Mouse (Mus musculus): ENCODE data around the gene Sbf2.
A peak's percentile ranks its signal among the peaks of the same experiment; 100 is the strongest.
"Not testable (repeated sequence)": the region's sequence is repeated elsewhere in the genome, so short reads cannot be mapped to it uniquely, and the experiment has no call there.

Gene Sbf2

DNA sequence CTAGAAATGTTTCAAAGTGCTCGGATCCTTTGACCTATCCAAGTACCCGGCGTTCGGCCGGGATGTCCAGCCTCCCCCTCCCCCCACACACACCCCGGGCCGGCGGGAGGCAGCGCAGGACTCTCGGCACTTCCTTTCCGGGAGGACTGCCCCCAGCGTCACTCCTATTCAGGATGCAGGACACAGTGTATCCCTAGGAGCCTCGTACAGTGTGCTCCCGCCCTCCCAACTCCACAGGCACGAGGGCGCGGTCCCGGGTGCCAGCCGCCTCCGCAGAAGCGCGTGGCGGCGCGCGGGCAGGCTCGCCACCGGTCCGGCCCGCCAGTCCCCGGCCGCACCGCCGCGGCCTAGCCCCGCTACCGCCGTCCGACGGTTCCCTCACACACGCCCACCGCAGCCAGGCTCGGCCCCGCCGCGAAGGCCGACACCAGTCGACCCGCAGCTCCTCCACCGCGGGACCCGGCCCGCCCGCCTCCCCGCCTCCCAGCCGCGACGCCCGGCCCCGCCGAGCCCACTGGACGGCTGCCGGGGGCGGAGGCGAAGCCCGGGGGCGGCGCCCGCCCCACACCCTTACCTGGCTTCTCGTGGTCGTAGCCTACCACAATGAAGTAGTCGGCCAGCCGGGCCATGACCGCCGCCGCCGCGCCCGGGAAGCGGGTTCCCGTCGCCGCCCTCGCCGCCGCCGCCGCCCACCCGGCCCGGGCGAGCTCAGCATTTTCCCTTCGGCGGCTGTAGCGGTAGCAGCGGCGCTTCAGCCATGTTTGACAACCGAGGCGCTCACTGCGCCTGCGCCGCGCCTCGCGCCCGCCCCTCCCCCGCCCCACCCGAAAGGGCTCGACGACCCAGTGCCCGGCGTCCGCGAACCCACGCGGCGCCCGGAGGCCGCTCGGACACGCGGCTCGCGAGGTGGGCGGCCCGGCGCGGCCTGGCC, at the start of gene Sbf2:
Gene Sbf2 (minus strand): TSS at position 790 of the 931 bp plus-strand sequence.
- peak; percentile 92 for DNase-seq (ENCODE audit: low spot score)

DNA sequence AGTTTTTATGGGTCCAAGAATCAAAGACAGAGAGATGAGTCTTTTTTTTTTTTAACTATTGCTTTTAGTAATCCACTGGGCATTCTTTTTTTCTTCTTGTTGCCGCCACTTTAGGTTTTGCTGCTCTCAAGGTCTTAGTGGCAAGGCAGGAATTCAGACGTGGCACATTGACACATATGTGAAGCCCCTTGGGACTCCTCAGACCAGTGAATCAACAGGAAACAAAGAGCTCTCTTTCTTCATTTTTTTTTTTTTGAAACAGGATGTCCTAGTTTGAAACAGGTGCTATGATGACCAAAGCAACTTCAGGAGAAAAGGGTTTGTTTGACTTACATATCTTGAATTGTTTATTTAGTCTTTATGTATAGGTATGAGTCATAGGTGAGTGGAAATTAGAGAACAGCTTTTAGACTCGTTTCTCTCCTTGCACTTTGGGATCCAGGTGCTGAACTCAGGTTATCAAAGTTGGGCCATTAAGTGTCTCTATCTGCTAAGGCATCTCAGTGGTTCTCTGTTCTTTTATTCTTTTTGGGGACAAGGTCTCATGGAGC, 43.7 kb upstream of the Sbf2 start:
- DNase-seq (ENCODE audit: low spot score), result no peak

- DNase-seq (ENCODE audit: low spot score), result no peak
These were observed 41.2 kb upstream of the Sbf2 start for GRCm38 (mm10) chr7:110655966-110656365.

DNA sequence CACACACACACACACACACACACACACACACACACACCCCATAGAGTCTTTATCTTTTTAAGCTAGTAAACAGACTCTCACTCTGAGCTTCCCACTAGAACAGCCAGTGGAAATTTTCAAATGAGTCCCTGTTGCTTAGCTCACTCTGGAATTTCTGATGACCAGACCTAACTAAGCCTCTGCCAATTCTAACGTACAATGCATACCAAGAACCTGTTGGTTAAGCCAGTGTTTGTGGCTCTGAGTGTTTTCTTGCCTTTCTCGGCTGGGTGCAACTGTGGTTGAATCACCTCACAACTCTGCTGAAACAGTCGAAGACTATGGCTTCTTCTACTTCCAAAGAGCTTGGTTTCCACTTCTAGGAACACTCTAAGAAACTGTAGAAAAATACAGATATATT, 40.5 kb upstream of the Sbf2 start:
- DNase-seq (ENCODE audit: low spot score), result no peak

DNA sequence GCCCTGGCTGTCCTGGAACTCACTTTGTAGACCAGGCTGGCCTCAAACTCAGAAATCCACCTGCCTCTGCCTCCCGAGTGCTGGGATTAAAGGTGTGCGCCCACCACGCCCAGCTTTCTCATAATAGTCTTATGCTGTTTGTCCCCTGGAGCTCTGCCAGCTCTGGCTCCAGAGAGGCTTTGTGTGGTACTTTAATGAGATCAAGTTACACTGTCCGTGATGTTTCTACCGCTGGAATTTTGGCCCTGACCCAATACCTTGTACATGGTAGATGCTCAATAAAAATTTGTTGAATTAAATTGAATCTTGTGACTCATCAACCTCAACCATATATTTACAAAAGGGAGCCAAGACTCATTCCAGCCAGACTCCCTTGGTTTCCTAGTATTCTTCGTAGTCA, 36.4 kb upstream of the Sbf2 start:
- no peak for DNase-seq (ENCODE audit: low spot score)

GRCm38 (mm10) chr7:110650491-110650890, 35.8 kb upstream of the Sbf2 start:
- peak; percentile 65 for DNase-seq (ENCODE audit: low spot score)

- no peak for DNase-seq (ENCODE audit: low spot score)
These were observed 34.6 kb upstream of the Sbf2 start for GRCm38 (mm10) chr7:110649133-110649987.

DNA sequence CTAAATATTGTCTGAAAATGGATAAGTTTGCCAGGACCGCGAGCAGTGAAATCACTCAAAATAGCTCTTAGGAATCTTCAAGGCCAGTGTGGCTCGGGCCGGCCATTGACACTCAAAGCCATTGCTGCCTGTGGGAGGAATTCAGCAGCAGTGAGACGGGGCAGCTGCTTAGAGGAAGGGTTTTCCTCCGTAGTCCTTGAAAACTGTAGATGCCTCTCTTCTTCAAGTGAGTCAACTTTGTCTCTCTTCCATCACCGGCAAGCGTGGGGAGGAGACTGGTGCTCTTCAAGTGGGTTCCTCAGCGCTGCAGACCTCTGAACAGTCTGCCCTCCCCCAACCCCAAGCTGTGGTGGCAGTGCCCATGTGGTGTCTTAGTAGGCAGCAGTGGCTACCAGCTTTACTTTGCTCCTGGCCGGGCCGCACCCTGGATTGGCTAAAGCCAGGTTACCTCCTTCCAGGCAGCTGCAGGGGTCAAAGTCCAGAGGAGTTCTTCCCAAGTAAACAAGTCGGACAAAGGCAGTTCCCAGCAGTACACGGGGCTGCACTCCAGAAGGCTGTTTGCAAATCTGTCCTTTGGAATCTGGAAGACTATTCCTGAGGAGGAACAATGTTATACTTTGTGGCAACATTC, 33.8 kb upstream of the Sbf2 start:
- DNase-seq (ENCODE audit: low spot score), result peak; percentile 87

DNA sequence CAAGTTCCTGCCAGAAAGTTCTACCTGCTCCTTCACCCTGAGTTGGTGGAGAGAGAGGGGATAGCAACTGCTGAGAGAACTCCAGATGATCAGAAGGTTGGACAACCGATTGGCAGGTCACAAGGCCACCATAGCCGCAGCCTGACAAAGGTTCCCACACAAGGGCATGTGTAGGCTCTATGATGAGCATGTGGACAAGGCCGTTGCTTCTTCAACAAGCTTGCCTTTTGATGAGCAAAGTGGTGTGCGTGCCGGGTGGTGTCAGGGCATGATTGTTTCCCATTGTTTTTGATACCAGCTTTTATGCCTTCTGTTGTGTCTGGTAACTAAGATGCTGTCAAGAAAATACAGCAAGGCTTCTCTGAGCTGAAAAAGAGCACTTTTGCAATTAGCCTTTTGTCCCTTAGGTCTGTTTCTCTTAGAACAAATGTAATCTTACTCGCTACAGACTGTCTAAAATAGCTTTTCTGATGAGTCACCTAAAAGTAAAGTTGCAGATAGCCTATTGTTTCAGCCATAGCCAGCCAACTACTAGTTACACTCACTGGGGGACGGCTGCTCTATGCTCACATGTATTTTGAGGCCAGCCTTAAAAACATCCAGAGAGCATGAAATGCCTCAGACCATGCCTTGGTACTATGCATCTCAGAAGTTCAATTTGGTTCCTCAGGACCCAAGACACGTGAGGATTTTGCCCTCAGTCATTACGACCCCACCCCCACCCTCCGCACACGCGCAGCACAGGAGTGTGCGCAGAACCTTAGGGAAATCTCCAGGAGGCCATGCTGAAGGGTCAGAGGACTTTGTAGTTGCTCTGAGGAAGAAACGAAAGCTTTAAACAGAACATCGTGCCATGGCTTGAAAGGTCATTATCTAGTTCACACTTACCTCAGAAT, 33.1 kb upstream of the Sbf2 start:
- peak; percentile 69 for DNase-seq (ENCODE audit: low spot score)

DNA sequence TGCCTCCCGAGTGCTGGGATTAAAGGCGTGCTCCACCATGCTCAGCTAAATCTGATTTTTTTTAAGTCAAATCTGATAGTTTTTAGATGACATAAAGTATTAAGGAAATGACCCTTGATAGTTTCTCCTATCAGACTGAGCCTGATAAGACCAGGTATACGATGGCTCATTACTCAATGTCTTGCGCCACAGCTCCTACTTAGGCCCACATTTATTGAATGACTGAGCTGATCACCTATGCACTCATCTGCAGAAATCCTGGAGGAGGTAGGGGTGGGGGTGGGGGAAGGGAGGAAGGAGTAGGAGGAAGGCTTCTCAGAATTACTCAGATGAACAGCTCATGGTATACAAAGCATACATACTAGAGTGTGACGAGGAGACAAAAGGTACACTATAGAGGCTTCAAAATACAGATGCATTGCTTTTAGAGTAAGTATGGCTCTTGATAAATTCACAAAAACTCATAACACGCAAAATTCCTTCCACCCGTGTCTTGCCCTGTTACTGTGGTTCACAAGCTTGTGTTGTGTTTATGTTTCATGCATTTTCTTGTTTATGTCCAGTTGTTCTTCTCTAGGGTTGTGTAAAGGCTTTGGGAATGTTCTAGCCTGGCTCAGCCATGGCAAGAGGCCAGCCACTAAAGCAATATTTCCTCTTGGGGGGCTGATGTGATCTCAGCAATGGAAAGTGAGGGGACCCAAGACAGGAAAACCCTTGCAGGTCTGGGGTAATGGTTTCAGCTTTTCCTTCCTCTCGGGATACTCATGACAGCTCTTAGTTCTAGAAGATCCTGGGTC, 32.1 kb upstream of the Sbf2 start:
- DNase-seq (ENCODE audit: low spot score), result no peak

DNA sequence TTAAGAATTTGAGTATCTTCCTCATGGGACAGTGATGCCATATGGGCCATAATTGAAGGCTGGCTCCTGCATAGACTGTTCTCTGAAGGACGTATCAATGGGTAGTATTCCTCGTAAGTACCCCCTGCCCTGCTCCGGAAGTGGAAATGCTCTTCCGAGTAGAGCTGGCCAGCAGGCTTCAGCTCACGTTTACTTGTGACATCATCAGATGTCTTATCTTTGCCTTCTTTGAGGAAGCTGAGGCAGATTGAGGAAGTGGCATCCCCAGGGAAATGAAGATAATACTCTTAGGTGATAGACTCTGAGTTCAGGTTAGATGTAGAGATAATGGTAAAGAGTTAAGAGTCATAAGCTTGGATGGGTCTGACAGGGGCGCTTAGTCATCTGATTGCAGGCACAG, 31.1 kb upstream of the Sbf2 start:
- no peak for DNase-seq (ENCODE audit: low spot score)

GRCm38 (mm10) chr7:110645311-110645710, 30.6 kb upstream of the Sbf2 start:
- DNase-seq (ENCODE audit: low spot score), result peak; percentile 54

- DNase-seq (ENCODE audit: low spot score), result not testable (repeated sequence)
These were observed 25.2 kb upstream of the Sbf2 start for GRCm38 (mm10) chr7:110639958-110640357.

DNA sequence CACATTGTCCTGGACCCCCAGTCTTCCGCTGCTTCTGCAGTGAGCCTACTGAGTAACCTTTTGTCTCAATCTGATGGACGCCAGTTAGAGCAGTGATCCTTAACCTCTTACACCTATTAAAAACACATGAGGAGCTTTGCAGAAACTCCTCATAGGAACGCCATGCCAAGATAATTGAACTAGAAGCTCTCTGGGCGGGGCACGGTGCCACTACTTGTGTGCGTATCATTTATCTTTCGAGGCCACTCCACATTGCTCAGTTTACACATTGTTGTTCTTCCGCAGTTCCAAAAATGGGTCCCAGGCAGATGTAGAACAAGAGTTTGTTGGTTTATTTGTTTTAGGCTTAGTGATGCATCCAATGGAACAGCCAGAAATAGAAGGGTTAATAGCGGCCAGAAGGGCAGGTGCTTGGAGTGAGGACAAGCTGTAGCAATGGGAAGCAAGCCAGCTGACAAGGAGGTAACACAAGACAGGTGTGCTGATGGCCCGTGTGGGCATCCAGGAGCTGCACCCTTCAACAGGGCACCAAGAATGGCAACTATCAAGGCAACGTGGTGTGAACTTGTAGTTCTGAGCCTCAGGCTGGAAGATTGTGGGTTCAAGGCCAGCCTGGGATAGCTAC, 24.7 kb upstream of the Sbf2 start:
- DNase-seq (ENCODE audit: low spot score), result no peak

DNA sequence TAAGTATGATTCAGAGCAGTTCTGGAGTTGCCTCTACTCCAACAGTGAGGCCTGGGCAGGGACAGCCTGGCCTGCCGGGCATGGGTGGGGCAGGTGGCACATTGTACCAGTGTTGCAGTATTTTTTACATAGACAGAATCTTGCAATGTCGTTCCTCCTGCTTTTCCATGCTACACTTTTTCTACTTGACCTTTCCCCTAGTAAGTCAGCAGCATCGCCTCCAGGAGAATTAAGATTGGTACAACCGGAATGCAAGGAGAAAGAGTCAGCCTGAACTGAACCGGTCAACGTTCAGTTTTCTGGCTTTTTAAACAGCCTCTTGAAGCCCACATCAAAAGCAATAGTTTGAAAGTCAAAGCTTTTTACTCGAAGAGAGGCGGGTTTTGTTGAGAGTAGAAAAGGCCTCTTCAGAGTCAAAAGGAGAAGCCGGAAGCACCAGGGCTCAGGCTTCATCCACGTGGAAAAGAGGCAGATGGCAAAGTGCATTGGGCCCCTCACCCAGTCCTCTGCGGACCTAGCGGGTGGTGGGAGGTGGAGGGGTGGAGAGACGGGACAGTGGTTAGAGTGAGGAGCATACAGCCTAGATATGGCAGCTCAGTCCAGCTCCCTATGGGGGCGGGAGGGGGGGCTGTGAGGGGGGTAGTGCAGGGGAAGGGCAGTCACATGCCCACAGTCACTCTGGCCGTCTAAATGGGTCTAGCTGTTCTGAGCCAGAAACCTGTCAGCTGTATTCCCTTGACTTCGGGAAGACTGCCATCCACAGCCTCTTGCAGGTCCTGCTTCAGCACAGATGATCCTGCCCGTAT, 23.8 kb upstream of the Sbf2 start:
- no peak for DNase-seq (ENCODE audit: low spot score)

DNA sequence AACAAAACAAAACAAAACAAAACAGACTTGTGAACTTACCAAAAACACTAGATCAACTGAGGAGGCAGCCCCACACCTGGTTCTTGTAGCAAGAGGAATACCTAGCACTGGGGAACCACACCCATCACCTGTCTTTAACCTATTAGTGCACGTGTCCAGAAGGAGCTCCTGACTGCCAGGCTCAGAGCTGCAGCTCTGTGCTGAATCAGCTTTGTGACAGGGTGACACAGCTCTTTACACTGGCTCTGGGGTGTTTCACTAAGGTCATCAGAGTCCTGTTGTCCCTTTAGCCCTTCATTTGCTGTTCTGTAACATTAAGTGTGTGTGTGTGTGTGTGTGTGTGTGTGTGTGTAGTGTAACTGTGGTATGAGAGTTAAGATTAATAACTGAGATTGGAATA, 21.8 kb upstream of the Sbf2 start:
- peak; percentile 42 for DNase-seq (ENCODE audit: low spot score)

GRCm38 (mm10) chr7:110635929-110636328, 21.2 kb upstream of the Sbf2 start:
- DNase-seq (ENCODE audit: low spot score), result no peak

DNA sequence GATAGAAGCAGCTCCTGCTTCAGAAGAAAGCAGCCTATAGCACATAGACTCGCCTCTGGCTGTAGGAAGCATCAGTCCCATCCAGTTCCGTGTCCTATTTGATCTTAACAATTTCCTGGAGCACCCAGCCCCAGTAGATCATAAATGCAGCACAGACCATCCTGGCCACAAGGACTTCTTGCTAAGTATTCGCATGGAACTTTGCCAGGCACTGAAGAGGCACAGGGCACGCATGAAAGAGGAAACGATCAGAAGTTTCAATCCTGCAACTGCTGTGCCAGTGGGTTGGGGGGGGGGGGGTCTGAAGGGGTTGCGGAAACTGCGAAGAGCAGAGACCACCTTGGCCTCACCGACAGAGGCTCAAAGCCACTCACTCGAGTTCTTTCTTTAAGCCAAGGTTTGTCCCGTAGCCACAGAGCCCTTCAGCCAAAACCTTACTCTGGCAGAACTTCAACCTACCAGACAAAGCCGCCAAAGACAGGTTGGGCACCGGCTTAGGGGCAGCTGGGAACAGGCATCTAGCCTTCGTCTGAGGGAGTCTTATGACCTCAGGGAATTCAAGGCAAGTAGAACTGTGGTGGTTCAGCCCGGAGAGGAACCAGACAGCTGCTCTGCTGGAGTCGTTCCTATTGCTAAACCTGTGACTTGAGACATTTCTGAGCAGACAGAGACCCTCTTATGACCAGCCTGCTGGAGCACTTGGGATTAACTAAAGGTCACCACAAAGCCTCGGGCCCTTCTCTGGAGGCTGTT, 16.6 kb upstream of the Sbf2 start:
- DNase-seq (ENCODE audit: low spot score), result no peak
